Mouse (Mus musculus) embryonic fibroblast, embryonic 13.5 days (primary cell): Measurements from ENCODE around the gene Gnb1.

Source experiments
- CTCF ChIP-seq: IDR thresholded peaks from 2 replicates; pipeline ENCODE4 v1.5.1; 2011; ENCODE audit warnings: mild to moderate bottlenecking, control low read depth, low read length, moderate library complexity, borderline replicate concordance; ENCODE audit not compliant: insufficient read depth
- POLR2A ChIP-seq: IDR thresholded peaks from 2 replicates; pipeline ENCODE4 v1.6.1; 2011; ENCODE audit warnings: low read depth, mild to moderate bottlenecking, control low read depth, low read length, moderate library complexity

- TF ChIP-seq POLR2A (no peak), CTCF (no peak)
Measured at GRCm38 (mm10) chr4:155602753-155603152, 111.6 kb downstream of the Gnb1 start.
